Mouse (Mus musculus): Measurements from ENCODE around the gene Gm11437.

DNA sequence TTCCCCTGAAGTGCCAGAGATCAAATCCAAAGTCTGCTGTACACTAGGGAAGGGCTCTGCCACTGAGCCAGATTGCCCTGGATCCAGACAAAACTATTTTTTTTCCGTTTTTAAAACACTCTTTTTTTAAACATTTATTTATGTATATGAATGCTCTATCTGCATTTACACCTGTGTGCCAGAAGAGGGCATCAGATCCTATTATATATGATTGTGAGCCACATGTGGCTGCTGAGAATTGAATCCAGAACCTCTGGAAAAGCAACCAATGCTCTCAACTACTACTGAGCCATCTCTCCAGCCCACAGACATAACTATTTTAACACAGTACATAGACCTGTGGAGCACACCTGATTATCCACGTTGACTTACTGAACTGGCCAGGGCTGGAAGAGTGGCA lies 51.1 kb downstream of the Gm11437 start:
- TF ChIP-seq CTCF (IDR thresholded peaks at IDR 0.05; ENCODE audit: extremely low read depth, insufficient read length, insufficient replicate concordance, low read depth, low read length) = no peak
- TF ChIP-seq POLR2A (IDR thresholded peaks at IDR 0.05; ENCODE audit: low read depth, low read length) = no peak

Measured in small intestine, adult 2 months (tissue).